Mouse (Mus musculus) cerebellum, adult 2 months (tissue): ENCODE data around the gene Slc44a1.

Experiments
- CTCF ChIP-seq: fragments of 200-500 bp; IDR thresholded peaks from 2 replicates; pipeline ENCODE4 v1.5.1; 2011; ENCODE audit warnings: low read depth, mild to moderate bottlenecking, control low read depth, low read length, moderate library complexity, borderline replicate concordance; ENCODE audit not compliant: insufficient read depth
- POLR2A ChIP-seq: fragments of 200-500 bp; IDR thresholded peaks from 2 replicates; pipeline ENCODE4 v1.6.1; 2011; ENCODE audit warnings: low read length, control low read depth, borderline replicate concordance; ENCODE audit not compliant: insufficient read depth

DNA sequence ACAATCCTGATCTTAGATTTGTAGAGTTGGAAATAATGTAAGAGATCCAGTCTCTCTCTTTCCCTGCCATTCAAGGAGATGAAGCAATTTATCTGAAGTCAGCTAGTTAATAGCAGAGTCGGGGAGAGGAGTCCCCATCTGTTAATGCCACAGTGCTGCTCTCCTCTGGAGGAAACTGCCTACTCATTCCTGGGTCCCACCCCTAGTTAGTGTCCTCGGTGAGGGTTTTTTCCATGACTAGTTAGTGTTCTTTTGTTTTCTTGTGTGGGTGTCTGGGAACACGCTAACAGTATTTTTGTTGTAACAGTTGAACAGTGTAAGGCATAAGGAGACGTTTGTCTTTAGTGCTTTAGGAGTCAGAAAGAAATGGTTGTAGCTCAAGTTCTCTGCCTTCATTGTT lies 38.4 kb downstream of the Slc44a1 start:
- no peak for TF ChIP-seq CTCF
- no peak for TF ChIP-seq POLR2A
